Mouse (Mus musculus): ENCODE measurements around the gene Zp3. TPM values are rescaled to one million over a fixed set of nuclear protein-coding genes. Genes with fewer than 3 reads are reported as not detected.

Zp3 gene
- polyA plus RNA-seq, 1 experiment from 2014 or later = not detected

DNA sequence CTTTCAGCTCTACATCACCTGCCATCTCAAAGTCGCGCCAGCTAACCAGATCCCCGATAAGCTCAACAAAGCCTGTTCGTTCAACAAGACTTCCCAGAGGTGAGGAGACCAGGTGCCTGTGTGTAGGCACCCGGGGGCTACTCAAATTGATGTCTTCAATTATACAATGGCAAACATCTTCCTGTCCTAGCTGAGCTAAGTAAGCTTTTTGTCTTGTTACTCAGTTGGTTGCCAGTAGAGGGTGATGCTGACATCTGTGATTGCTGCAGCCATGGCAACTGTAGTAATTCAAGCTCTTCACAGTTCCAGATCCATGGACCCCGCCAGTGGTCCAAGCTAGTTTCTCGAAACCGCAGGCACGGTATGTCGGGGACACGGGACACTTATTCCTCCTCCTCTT, 7.3 kb downstream of the Zp3 start:
- DNase-seq (peak; percentile 56), ATAC-seq (ENCODE audit: low FRiP score, low TSS enrichment) (no peak)
- Histone ChIP-seq H3K4me1 (ENCODE audit: control insufficient read depth, insufficient read depth, low read length) (no peaks in the 10 kb centered on the region), H3K9ac (replicated peaks; ENCODE audit: low read length) (no peak overlapping the region), H3K27me3 (ENCODE audit: control insufficient read depth, insufficient read depth, low read length) (no peaks in the 10 kb centered on the region), H3K36me3 (ENCODE audit: control insufficient read depth, insufficient read depth, low read length) (no peaks in the 10 kb centered on the region), H3K4me2 (ENCODE audit: low read length) (no peak overlapping the region), H3K4me3 (replicated peaks; ENCODE audit: low read depth, low read length) (no peak overlapping the region), H3K9me3 (ENCODE audit: control insufficient read depth, low read length) (no peaks in the 10 kb centered on the region), H3K27ac (replicated peaks; ENCODE audit: low read depth, low read length) (no peak overlapping the region)
- WGBS = 61% methylated on average over 11 of the region's 11 CpGs

DNA sequence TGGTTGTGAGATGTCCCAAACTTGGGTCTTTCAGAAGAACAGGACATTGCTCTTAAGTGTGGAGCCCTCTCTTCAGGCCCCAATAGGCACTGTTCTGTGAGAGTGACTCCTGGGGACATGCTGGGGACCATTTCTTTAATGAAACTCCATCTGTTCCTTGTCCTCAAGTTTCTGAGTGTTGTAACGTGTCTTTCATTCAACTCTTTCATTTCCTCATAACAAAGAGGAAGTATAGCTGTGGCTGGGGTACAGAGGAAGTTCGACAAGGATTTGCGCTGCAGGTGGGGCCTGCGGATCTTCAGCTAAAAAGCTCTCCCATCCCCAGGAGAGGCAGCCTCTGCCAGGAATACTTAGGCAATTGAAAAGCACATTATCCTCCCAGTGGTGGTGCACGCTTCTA, 10.7 kb downstream of the Zp3 start:
- Histone ChIP-seq H3K4me1 (ENCODE audit: control insufficient read depth, insufficient read depth, low read length) (peaks cover 2% of the 10 kb centered on the region; the same call in 1 of the 2 replicates), H3K4me3 (replicated peaks; ENCODE audit: low read depth, low read length) (no peak overlapping the region)

DNA sequence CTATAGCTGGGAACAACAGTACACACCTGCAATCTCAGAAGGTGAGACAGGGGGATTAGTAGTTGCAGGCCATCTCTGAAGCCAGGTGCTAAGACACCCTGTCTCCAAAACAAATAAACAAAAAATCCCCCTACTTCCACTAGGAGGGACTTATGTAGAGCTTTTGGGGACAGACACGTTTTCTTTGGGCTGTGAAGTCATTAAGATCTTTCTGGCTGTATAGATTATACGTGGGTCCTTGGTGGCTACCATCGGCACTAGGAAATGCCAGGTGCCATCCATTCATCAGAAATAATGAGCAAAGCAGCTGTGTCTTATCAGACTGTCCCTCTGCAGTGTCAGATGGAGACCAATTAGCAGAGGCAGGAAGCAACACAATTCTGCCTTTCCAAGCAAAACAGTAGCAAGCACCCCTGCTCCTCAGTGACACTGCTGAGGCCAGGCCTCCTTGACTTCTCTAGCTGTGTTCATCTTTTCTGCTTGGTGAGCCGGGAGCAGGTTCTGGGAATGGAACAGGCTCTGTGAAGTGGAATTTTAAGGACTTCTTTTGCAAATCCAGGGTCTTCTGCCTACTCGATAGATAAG, 13.6 kb downstream of the Zp3 start:
- H3K4me3 ChIP-seq (replicated peaks; ENCODE audit: low read depth, low read length) = no peak overlapping the region
- ATAC-seq (ENCODE audit: low FRiP score, low TSS enrichment) (no peak), DNase-seq (no peak)
- H3K36me3 ChIP-seq (ENCODE audit: control insufficient read depth, insufficient read depth, low read length) = peaks cover 19% of the 10 kb centered on the region
- H3K27ac ChIP-seq (replicated peaks; ENCODE audit: low read depth, low read length) = no peak overlapping the region
- peaks cover 6% of the 10 kb centered on the region; the same call in 1 of the 2 replicates for H3K4me1 ChIP-seq (ENCODE audit: control insufficient read depth, insufficient read depth, low read length)
- H3K4me2 ChIP-seq (ENCODE audit: low read length) = no peak overlapping the region
- H3K9me3 ChIP-seq (ENCODE audit: control insufficient read depth, low read length) = no peaks in the 10 kb centered on the region
- no peaks in the 10 kb centered on the region for H3K27me3 ChIP-seq (ENCODE audit: control insufficient read depth, insufficient read depth, low read length)
- H3K9ac ChIP-seq (replicated peaks; ENCODE audit: low read length) = no peak overlapping the region
- 58% methylated on average over 5 of the region's 5 CpGs for WGBS

More for the DNA sequence above, 10.7 kb downstream of the Zp3 start:
- H3K27ac ChIP-seq (replicated peaks; ENCODE audit: low read depth, low read length) = no peak overlapping the region
- no peak overlapping the region for H3K4me2 ChIP-seq (ENCODE audit: low read length)
- no peaks in the 10 kb centered on the region for H3K9me3 ChIP-seq (ENCODE audit: control insufficient read depth, low read length)
- 77% methylated on average over 5 of the region's 5 CpGs for WGBS
- H3K27me3 ChIP-seq (ENCODE audit: control insufficient read depth, insufficient read depth, low read length) = no peaks in the 10 kb centered on the region
- DNase-seq (no peak), ATAC-seq (ENCODE audit: low FRiP score, low TSS enrichment) (no peak)
- no peak overlapping the region for H3K9ac ChIP-seq (replicated peaks; ENCODE audit: low read length)
- H3K36me3 ChIP-seq (ENCODE audit: control insufficient read depth, insufficient read depth, low read length) = no peaks in the 10 kb centered on the region

DNA sequence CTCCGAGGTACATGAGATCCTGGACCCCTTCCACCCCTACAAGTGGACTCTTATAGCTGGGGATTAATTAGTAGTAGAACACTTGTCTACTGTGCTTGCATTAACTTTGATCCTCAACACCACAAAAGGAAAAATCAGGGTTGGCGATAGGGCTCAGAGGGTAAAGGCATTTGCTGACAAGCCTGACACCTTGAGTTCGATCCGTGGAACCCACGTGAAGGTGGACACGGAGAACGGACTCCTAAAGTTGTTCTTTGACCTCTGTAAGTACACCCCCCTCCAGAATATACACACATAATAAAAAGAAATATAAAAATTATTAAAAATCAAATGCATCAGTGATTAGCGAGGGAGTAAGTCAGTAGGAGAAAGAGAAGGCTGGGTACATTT, 14.4 kb downstream of the Zp3 start:
- no peak overlapping the region for H3K27ac ChIP-seq (replicated peaks; ENCODE audit: low read depth, low read length)
- DNase-seq = no peak
- WGBS = 64% methylated on average over 8 of the region's 8 CpGs
- H3K36me3 ChIP-seq (ENCODE audit: control insufficient read depth, insufficient read depth, low read length) = peaks cover 27% of the 10 kb centered on the region
- 0 out of 2 replicates have a peak, but pooled peaks have one; percentile 9 for ATAC-seq (ENCODE audit: low FRiP score, low TSS enrichment)
- no peaks in the 10 kb centered on the region for H3K27me3 ChIP-seq (ENCODE audit: control insufficient read depth, insufficient read depth, low read length)
- no peak overlapping the region; the same call in 1 of the 2 replicates for H3K4me2 ChIP-seq (ENCODE audit: low read length)
- peaks cover 6% of the 10 kb centered on the region; the same call in 1 of the 2 replicates for H3K4me1 ChIP-seq (ENCODE audit: control insufficient read depth, insufficient read depth, low read length)
- H3K9me3 ChIP-seq (ENCODE audit: control insufficient read depth, low read length) = no peaks in the 10 kb centered on the region
- peak overlapping the region; percentile 77; the same call in 1 of the 2 replicates for H3K4me3 ChIP-seq (replicated peaks; ENCODE audit: low read depth, low read length)
- H3K9ac ChIP-seq (replicated peaks; ENCODE audit: low read length) = no peak overlapping the region

DNA sequence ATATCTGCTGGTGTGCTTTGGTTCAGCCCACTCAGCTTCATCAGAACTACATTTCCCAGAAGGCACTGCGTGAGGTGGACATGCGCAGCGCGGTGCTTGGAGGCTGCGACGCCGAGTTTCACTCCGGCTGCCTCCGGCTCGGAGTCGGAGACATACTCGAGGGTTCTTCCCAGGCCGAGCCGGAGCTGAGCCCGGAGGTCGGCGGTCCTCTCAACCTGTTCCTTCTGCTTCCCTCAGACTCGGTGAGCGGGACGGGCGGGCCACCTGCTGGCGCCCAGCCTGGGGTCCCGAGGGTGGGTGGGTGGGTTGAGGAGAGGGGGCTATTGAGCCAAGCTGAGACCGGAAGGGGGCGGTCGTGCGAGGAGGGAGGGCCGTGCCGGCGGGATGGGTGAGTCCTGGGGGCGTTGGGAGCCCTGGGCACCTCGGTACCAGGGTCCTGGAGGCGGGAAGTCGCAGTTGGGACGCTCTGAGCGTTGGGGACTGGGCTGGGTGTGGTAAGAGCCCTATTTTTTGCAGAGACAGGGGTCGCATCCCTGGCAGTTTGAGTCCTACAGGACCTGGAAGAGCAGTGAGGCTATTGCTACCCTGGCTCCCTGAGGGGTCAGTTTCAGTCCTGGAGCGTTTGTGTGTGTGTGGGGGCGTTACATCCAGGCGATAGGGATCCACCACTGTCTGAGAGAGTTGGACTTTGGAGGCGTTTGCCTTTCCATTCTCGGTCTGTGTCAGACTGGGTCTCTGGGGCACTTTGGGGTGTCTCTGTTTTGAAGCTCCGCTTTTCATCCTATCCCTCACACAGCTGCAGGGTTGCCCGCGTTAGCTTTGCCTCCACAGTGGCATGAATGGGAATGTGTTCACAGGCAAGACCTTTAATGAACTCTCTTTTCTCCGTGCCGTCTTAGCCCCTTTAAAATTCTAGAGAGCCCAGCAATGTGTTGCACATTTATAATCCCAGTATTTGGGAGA, 15.1 kb downstream of the Zp3 start, which contains the start of gene Dtx2:
Dtx2 (plus strand) TSS at position 76 of the 963 bp plus-strand sequence.
- Histone ChIP-seq H3K9me3 (ENCODE audit: control insufficient read depth, low read length) (no peaks in the 10 kb centered on the region), H3K4me2 (ENCODE audit: low read length) (peak within 1 kb of the TSS; percentile 70), H3K27ac (replicated peaks; ENCODE audit: low read depth, low read length) (peak within 1 kb of the TSS; percentile 79), H3K9ac (replicated peaks; ENCODE audit: low read length) (peak within 1 kb of the TSS; percentile 84), H3K36me3 (ENCODE audit: control insufficient read depth, insufficient read depth, low read length) (peaks cover 32% of the 10 kb centered on the region), H3K4me3 (replicated peaks; ENCODE audit: low read depth, low read length) (peak within 1 kb of the TSS; percentile 77), H3K4me1 (ENCODE audit: control insufficient read depth, insufficient read depth, low read length) (peaks cover 6% of the 10 kb centered on the region; the same call in 1 of the 2 replicates), H3K27me3 (ENCODE audit: control insufficient read depth, insufficient read depth, low read length) (no peaks in the 10 kb centered on the region)
- ATAC-seq (ENCODE audit: low FRiP score, low TSS enrichment) = peak; percentile 90
- peak; percentile 97 for DNase-seq
- WGBS = under 1% methylated on average over 47 of the region's 47 CpGs

DNA sequence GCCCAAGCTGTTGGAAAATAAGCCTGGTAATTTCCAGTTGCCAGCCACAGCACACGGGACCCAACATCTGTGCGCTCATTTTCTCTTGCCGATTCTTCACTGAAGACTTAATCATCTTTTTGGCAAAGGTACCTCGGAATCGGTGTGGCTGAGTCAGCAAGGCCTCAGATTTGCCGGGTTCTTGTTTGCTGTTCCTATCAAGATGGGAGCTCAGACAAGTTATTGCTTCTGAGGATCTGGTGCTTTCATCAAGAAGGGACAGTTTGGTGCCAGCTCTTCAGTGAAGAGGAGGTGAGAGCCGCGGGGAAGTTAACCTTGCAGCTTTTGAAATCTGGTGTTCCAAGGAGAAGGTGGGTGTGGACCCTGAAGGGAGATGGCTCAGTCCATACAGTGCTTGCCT, 16.3 kb downstream of the Zp3 start:
- Histone ChIP-seq H3K4me2 (ENCODE audit: low read length) (peak overlapping the region; percentile 70), H3K36me3 (ENCODE audit: control insufficient read depth, insufficient read depth, low read length) (peaks cover 32% of the 10 kb centered on the region), H3K27me3 (ENCODE audit: control insufficient read depth, insufficient read depth, low read length) (no peaks in the 10 kb centered on the region), H3K4me1 (ENCODE audit: control insufficient read depth, insufficient read depth, low read length) (peaks cover 6% of the 10 kb centered on the region; the same call in 1 of the 2 replicates), H3K4me3 (replicated peaks; ENCODE audit: low read depth, low read length) (peak overlapping the region; percentile 77; the same call in 1 of the 2 replicates), H3K9me3 (ENCODE audit: control insufficient read depth, low read length) (no peaks in the 10 kb centered on the region), H3K27ac (replicated peaks; ENCODE audit: low read depth, low read length) (no peak overlapping the region), H3K9ac (replicated peaks; ENCODE audit: low read length) (peak overlapping the region; percentile 84; the same call in 1 of the 2 replicates)
- WGBS = 92% methylated on average over 8 of the region's 8 CpGs
- ATAC-seq (ENCODE audit: low FRiP score, low TSS enrichment) (no peak), DNase-seq (no peak)

DNA sequence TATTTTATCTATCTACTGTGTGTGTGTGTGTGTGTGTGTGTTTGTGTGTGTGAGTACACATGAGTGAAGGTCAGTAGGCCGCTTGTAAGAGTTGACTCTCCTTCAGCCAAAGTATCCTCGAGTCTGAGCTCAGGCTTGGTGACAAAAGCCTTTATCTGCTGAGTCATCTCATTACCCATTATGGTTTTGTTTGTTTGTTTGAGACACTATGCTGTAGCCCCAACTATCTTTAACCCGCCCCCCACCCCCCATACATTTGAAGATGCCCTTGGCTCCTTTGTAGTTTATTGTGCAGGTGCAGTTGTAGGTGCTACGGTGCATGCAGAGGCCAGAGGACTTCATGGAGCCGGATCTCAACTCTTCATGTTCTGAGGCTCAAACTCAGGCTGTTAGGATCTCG, 21.3 kb downstream of the Zp3 start:
- Histone ChIP-seq H3K9me3 (ENCODE audit: control insufficient read depth, low read length) (no peaks in the 10 kb centered on the region), H3K36me3 (ENCODE audit: control insufficient read depth, insufficient read depth, low read length) (peaks cover 35% of the 10 kb centered on the region), H3K4me1 (ENCODE audit: control insufficient read depth, insufficient read depth, low read length) (no peaks in the 10 kb centered on the region), H3K27ac (replicated peaks; ENCODE audit: low read depth, low read length) (no peak overlapping the region), H3K9ac (replicated peaks; ENCODE audit: low read length) (no peak overlapping the region), H3K27me3 (ENCODE audit: control insufficient read depth, insufficient read depth, low read length) (no peaks in the 10 kb centered on the region), H3K4me3 (replicated peaks; ENCODE audit: low read depth, low read length) (no peak overlapping the region), H3K4me2 (ENCODE audit: low read length) (no peak overlapping the region)
- DNase-seq = no peak
- ATAC-seq (ENCODE audit: low FRiP score, low TSS enrichment) = no peak
- 93% methylated on average over 6 of the region's 6 CpGs for WGBS

DNA sequence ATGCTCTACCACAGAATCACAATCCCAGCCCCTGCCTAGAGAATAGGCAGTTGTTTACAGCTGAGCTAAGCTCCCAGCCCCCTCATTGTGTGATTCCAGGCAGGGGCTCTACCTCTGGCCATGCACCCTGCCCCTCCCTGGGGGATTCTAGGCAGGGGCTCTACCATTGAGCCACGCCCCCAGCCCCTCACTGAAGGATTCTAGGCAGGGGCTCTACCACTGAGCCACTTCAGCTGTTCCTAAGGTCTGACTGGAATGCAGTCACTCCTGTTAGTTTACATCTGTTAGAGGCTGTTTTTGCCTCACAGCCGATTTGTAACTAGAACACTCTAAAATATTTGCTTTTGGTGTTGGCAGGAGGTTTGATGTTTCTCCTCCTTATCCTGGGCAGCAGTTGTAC, 22.4 kb downstream of the Zp3 start:
- Histone ChIP-seq H3K27me3 (ENCODE audit: control insufficient read depth, insufficient read depth, low read length) (no peaks in the 10 kb centered on the region), H3K9me3 (ENCODE audit: control insufficient read depth, low read length) (no peaks in the 10 kb centered on the region), H3K36me3 (ENCODE audit: control insufficient read depth, insufficient read depth, low read length) (peaks cover 27% of the 10 kb centered on the region), H3K4me1 (ENCODE audit: control insufficient read depth, insufficient read depth, low read length) (no peaks in the 10 kb centered on the region), H3K9ac (replicated peaks; ENCODE audit: low read length) (no peak overlapping the region), H3K4me3 (replicated peaks; ENCODE audit: low read depth, low read length) (no peak overlapping the region), H3K4me2 (ENCODE audit: low read length) (no peak overlapping the region), H3K27ac (replicated peaks; ENCODE audit: low read depth, low read length) (no peak overlapping the region)
- WGBS = 69% methylated on average over 2 of the region's 2 CpGs
- ATAC-seq (ENCODE audit: low FRiP score, low TSS enrichment) = no peak
- DNase-seq = no peak
